ENCODE assay signal across 25 mouse cellular contexts in genomic region chr3:38082386-38082785, GRCm38 (mm10).
DNase-seq lines count a peak whose midpoint lies in the region; ATAC-seq and TF ChIP-seq lines count a peak whose summit lies in the region.
"Had no signal": no experiment of that assay in that cellular context is flagged by ENCODE, and none has a peak within 500 bp of the region (broad histone marks: within the 10 kb centered on the region; RNA-seq: fewer than 3 reads in every experiment).

No protein-coding gene starts in this region.

- no peak overlapping the region for H3K4me2 ChIP-seq in heart, embryonic 11.5 days
- no peak overlapping the region for H3K4me2 ChIP-seq in midbrain, postnatal 0 days (ENCODE audit: low read depth, low read length, poor library complexity, severe bottlenecking)
- H3K4me2 ChIP-seq: limb, embryonic 15.5 days; liver, embryonic 15.5 days; midbrain, embryonic 11.5 days; neural tube, embryonic 12.5 days had no signal

- intact Hi-C loops in heart, postnatal 25 days (cut with DNase I): no loop called here

- DNase-seq in heart, adult 11 months: peak; percentile 93
- peak; percentile 9 for DNase-seq in urinary bladder, postnatal 14 days (ENCODE audit: low spot score)
- DNase-seq in urinary bladder, postnatal 4 days (ENCODE audit: low spot score in 2 of 2): no peak
- DNase-seq in heart, postnatal 25 days (ENCODE audit: low spot score): peak; percentile 5
- no peak for DNase-seq in thymus, postnatal 14 days
- DNase-seq in midbrain, postnatal 0 days (ENCODE audit: low spot score): no peak
- DNase-seq in embryonic facial prominence, embryonic 10.5 days (ENCODE audit: low spot score): no peak
- DNase-seq: adrenal gland, postnatal 14 days; cerebellum, adult 11 months; forebrain, postnatal 0 days; right cerebral cortex, adult 18-20 months; thymus, adult 2 months had no signal

- no peak overlapping the region for H3K4me3 ChIP-seq in heart, embryonic 11.5 days (ENCODE audit: low read depth, low read length)
- no peak overlapping the region for H3K4me3 ChIP-seq in midbrain, postnatal 0 days (ENCODE audit: low read depth, low read length)
- no peak overlapping the region for H3K4me3 ChIP-seq in embryonic facial prominence, embryonic 10.5 days
- H3K4me3 ChIP-seq: forebrain, embryonic 10.5 days; hindbrain, embryonic 10.5 days; layer of hippocampus, adult 2 months; limb, embryonic 15.5 days; liver, embryonic 15.5 days; neural tube, embryonic 12.5 days had no signal

- ATAC-seq in heart, embryonic 11.5 days (replicated peaks; ENCODE audit: insufficient number of reproducible peaks, low FRiP score, low TSS enrichment): no peak
- no peak for ATAC-seq in midbrain, postnatal 0 days (ENCODE audit: low FRiP score)
- ATAC-seq: forebrain, postnatal 0 days; hindbrain, postnatal 0 days; intestine, postnatal 0 days had no signal

- no peaks in the 10 kb centered on the region for H3K36me3 ChIP-seq in heart, embryonic 11.5 days (ENCODE audit: control insufficient read depth, insufficient read depth, low read length)
- H3K36me3 ChIP-seq in midbrain, postnatal 0 days (ENCODE audit: insufficient read depth, low read length): no peaks in the 10 kb centered on the region
- no peaks in the 10 kb centered on the region for H3K36me3 ChIP-seq in embryonic facial prominence, embryonic 10.5 days (replicated peaks)
- H3K36me3 ChIP-seq: forebrain, embryonic 10.5 days; hindbrain, embryonic 10.5 days; limb, embryonic 15.5 days; liver, embryonic 15.5 days; neural tube, embryonic 12.5 days had no signal

- no peak overlapping the region for H3K27ac ChIP-seq in heart, embryonic 11.5 days (ENCODE audit: low read depth, low read length)
- H3K27ac ChIP-seq in midbrain, postnatal 0 days (ENCODE audit: low read depth, low read length): no peak overlapping the region
- no peak overlapping the region for H3K27ac ChIP-seq in embryonic facial prominence, embryonic 10.5 days (replicated peaks)
- H3K27ac ChIP-seq: forebrain, embryonic 10.5 days; hindbrain, embryonic 10.5 days; hindbrain, postnatal 0 days; kidney, postnatal 0 days; layer of hippocampus, adult 2 months; limb, embryonic 15.5 days; liver, embryonic 15.5 days; macrophage; neural tube, embryonic 12.5 days had no signal

- no peak for TF ChIP-seq CTCF in midbrain, postnatal 0 days (IDR thresholded peaks at IDR 0.05)

- no peaks in the 10 kb centered on the region for H3K4me1 ChIP-seq in heart, embryonic 11.5 days (ENCODE audit: control insufficient read depth, insufficient read depth, low read length)
- no peaks in the 10 kb centered on the region for H3K4me1 ChIP-seq in midbrain, postnatal 0 days (ENCODE audit: insufficient read depth, low read length)
- no peaks in the 10 kb centered on the region for H3K4me1 ChIP-seq in embryonic facial prominence, embryonic 10.5 days
- H3K4me1 ChIP-seq: forebrain, embryonic 10.5 days; hindbrain, embryonic 10.5 days; limb, embryonic 15.5 days; liver, embryonic 15.5 days; neural tube, embryonic 12.5 days had no signal

- WGBS in heart, embryonic 11.5 days (ENCODE audit: insufficient replicate concordance): 78% methylated on average over 11 of the region's 11 CpGs
- 91% methylated on average over 11 of the region's 11 CpGs for WGBS in midbrain, postnatal 0 days
- 91% methylated on average over 11 of the region's 11 CpGs for WGBS in embryonic facial prominence, embryonic 10.5 days

- H3K9ac ChIP-seq in heart, embryonic 11.5 days (ENCODE audit: low read depth, low read length): no peak overlapping the region
- H3K9ac ChIP-seq in midbrain, postnatal 0 days (replicated peaks; ENCODE audit: low read length, poor library complexity, severe bottlenecking): no peak overlapping the region
- H3K9ac ChIP-seq: forebrain, postnatal 0 days; limb, embryonic 15.5 days; liver, embryonic 15.5 days; neural tube, embryonic 12.5 days had no signal

- no peaks in the 10 kb centered on the region for H3K9me3 ChIP-seq in heart, embryonic 11.5 days (replicated peaks; ENCODE audit: control insufficient read depth, low read length)
- no peaks in the 10 kb centered on the region for H3K9me3 ChIP-seq in midbrain, postnatal 0 days (ENCODE audit: low read length)
- no peaks in the 10 kb centered on the region for H3K9me3 ChIP-seq in embryonic facial prominence, embryonic 10.5 days
- H3K9me3 ChIP-seq: forebrain, embryonic 10.5 days; hindbrain, embryonic 10.5 days; limb, embryonic 15.5 days; liver, embryonic 15.5 days; neural tube, embryonic 12.5 days had no signal

- H3K27me3 ChIP-seq in heart, embryonic 11.5 days (ENCODE audit: control insufficient read depth, insufficient read depth, low read length): no peaks in the 10 kb centered on the region
- no peaks in the 10 kb centered on the region for H3K27me3 ChIP-seq in midbrain, postnatal 0 days (ENCODE audit: insufficient read depth, low read length)
- no peaks in the 10 kb centered on the region for H3K27me3 ChIP-seq in embryonic facial prominence, embryonic 10.5 days (replicated peaks; ENCODE audit: low read depth, poor library complexity, severe bottlenecking)
- H3K27me3 ChIP-seq: CH12.LX; limb, embryonic 15.5 days; liver, embryonic 15.5 days; neural tube, embryonic 12.5 days had no signal

Comparison
In these comparisons a context has a peak if more than half of its experiments do, and no peak if none do; other contexts are left out.
1. DNase-seq: peak in heart, adult 11 months (single experiment), urinary bladder, postnatal 14 days (single experiment) and heart, postnatal 25 days (single experiment); none in urinary bladder, postnatal 4 days (0 of 2), thymus, postnatal 14 days (single experiment), midbrain, postnatal 0 days (single experiment) and embryonic facial prominence, embryonic 10.5 days (single experiment).